Mouse (Mus musculus) kidney, embryonic 14.5 days (tissue): ENCODE measurements around the gene Smg1. TPM values are rescaled to one million over a fixed set of nuclear protein-coding genes. Genes with fewer than 3 reads are reported as not detected.

Experiments
- ATAC-seq: fragments of 200-750 bp; cut with Nextera tagmentation; 2 replicates; pipeline ENCODE4 v1.8.0; 2017; ENCODE audit warnings: moderate number of reproducible peaks, mild to moderate bottlenecking, moderate TSS enrichment, moderate library complexity; ENCODE audit not compliant: low FRiP score, low TSS enrichment
- H3K27ac ChIP-seq: fragments of 300-500 bp; sonication (generic); 2 replicates; pipeline ENCODE4 v1.5.1; 2014; ENCODE audit warnings: low read depth, mild to moderate bottlenecking, low read length, moderate library complexity, mixed read lengths
- H3K27me3 ChIP-seq: fragments of 300-500 bp; sonication (generic); 2 replicates; pipeline ENCODE4 v1.6.1; 2014; ENCODE audit warnings: mild to moderate bottlenecking, low read length; ENCODE audit not compliant: control insufficient read depth, insufficient read depth
- H3K36me3 ChIP-seq: fragments of 300-500 bp; sonication (generic); 2 replicates; pipeline ENCODE4 v1.6.1; 2014; ENCODE audit warnings: low read length, mixed read lengths; ENCODE audit not compliant: control insufficient read depth, insufficient read depth
- H3K4me1 ChIP-seq: fragments of 300-500 bp; sonication (generic); 2 replicates; pipeline ENCODE4 v1.6.1; 2014; ENCODE audit warnings: low read length, mixed read lengths; ENCODE audit not compliant: control insufficient read depth, insufficient read depth
- H3K4me2 ChIP-seq: fragments of 300-500 bp; sonication (generic); replicated peaks from 2 replicates; pipeline ENCODE4 v1.6.1; 2014; ENCODE audit warnings: low read depth, mild to moderate bottlenecking, low read length
- H3K4me3 ChIP-seq: fragments of 300-500 bp; sonication (generic); 2 replicates; pipeline ENCODE4 v1.5.1; 2014; ENCODE audit warnings: mild to moderate bottlenecking, low read length
- H3K9ac ChIP-seq: fragments of 300-500 bp; sonication (generic); 2 replicates; pipeline ENCODE4 v1.6.1; 2014; ENCODE audit warnings: low read depth, mild to moderate bottlenecking, low read length, moderate library complexity
- H3K9me3 ChIP-seq: fragments of 300-500 bp; sonication (generic); 2 replicates; pipeline ENCODE4 v1.6.1; 2016; ENCODE audit warnings: low read length; ENCODE audit not compliant: control insufficient read depth
- WGBS: fragments of 180-500 bp; shearing (Covaris S2); extraction: QIAGEN DNeasy Blood & Tissue Kit; methylation state at CpG from one replicate; pipeline ENCODE4 v1.1.7; 2014; 5-methylcytosine and 5-hydroxymethylcytosine counted together
- polyA plus RNA-seq: library from polyadenylated mRNA; unstranded; fragments of >200 nt; fragmentation: Nextera tagmentation; extraction: Ambion mirVana; gene quantifications from 2 replicates; pipeline ENCODE4 v1.2.1, GENCODE M21; 2014

Smg1 gene
- polyA plus RNA-seq, 1 experiment from 2014 or later, result 35.3 TPM

DNA sequence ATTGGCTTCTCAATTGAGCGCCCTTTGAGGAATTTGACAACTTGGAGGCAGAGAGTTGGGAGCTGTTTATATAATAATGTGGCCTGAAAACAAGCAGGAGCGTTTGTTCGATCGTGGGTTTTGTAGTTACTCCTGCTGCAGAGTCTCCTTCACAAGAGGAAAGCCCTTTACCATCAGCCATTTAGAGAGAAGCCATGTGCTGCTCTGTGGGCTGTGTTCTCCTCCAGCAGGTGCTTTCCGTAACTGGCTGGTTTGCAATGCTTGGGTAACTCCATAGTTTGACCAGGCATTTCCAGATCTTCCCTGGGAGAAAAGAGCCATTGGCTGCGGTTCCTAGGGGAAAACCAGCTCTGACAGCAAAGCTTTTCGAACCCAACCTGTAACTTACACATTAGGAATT is 30.7 kb upstream of the Smg1 start:
- 84% methylated on average over 7 of the region's 7 CpGs for WGBS
- Histone ChIP-seq H3K27ac (no peak overlapping the region), H3K27me3 (no peaks in the 10 kb centered on the region), H3K4me3 (no peak overlapping the region), H3K36me3 (no peaks in the 10 kb centered on the region), H3K9me3 (no peaks in the 10 kb centered on the region), H3K9ac (no peak overlapping the region), H3K4me1 (no peaks in the 10 kb centered on the region), H3K4me2 (no peak overlapping the region)
- ATAC-seq, result no peak

DNA sequence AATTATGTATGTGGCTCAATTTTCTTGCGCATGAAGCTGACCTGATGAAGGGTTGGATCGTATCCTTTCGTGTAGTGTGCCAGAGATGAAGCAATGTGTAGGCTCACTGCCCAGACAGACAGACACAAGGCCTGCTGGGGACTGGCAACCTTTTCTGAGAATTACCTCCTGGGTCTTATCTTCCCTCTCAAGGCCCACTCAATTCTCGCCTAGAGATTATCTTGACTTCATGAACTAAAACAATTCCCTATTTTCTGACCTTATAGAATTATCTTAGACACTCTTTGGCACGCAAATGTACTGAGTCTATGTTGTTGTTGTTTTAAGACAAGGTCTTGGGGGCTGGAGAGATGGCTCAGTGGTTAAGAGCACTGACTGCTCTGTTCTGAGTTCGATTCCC is 22.6 kb upstream of the Smg1 start:
- no peak overlapping the region for H3K4me2 ChIP-seq
- no peak for ATAC-seq

DNA sequence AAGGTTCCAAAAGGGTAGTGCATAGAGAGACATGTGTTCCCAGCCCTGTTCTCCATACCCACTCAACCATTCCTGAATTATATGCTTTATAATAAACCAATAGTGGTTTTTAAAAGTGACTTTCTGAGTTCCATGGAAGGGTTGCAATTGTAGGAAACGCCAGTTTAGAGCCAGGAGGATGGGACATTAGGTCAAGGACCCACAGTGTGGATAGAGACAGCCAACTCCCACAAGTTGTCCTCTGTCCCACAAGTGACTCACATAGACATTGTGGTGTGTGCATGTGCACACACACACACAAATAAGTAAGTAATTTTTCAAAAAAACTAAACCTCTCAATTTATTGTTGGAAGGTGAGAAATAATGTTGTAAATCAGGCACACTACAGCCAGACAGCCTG is 20.1 kb upstream of the Smg1 start:
- no peaks in the 10 kb centered on the region for H3K36me3 ChIP-seq
- 57% methylated on average over 1 of the region's 1 CpGs for WGBS
- ATAC-seq, result no peak

More for the DNA sequence above, 22.6 kb upstream of the Smg1 start:
- Histone ChIP-seq H3K4me1 (no peaks in the 10 kb centered on the region), H3K9me3 (no peaks in the 10 kb centered on the region), H3K9ac (no peak overlapping the region), H3K4me3 (no peak overlapping the region), H3K27me3 (no peaks in the 10 kb centered on the region), H3K27ac (no peak overlapping the region), H3K36me3 (no peaks in the 10 kb centered on the region)
- 94% methylated on average over 6 of the region's 6 CpGs for WGBS

DNA sequence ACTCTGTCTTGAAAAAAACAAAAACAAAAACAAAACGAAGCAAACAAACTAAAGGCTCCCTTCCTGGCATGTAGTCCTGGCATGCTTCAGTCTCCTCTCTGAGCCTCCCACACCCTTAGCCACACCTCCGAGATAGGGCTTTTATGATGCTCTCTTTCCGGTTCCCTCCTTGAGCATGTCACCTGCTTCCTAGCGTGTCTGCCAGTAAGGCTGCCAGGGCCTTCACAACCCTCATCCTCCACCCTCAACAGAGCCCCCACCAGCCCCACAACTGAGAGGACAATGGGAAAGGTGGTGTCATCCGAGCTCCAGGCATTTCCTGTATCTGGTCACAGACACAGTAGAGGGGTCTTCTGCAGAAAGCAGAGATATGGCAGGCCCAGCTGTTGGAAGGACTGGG is 18.9 kb upstream of the Smg1 start:
- Histone ChIP-seq H3K4me2 (no peak overlapping the region), H3K4me3 (no peak overlapping the region), H3K36me3 (no peaks in the 10 kb centered on the region), H3K9me3 (no peaks in the 10 kb centered on the region), H3K9ac (no peak overlapping the region), H3K27me3 (no peaks in the 10 kb centered on the region), H3K27ac (no peak overlapping the region), H3K4me1 (no peaks in the 10 kb centered on the region)
- WGBS, result 42% methylated on average over 5 of the region's 5 CpGs
- no peak for ATAC-seq

More for the DNA sequence above, 20.1 kb upstream of the Smg1 start:
- no peaks in the 10 kb centered on the region for H3K27me3 ChIP-seq
- H3K27ac ChIP-seq, result no peak overlapping the region
- no peak overlapping the region for H3K9ac ChIP-seq
- no peaks in the 10 kb centered on the region for H3K9me3 ChIP-seq
- no peak overlapping the region for H3K4me3 ChIP-seq
- no peak overlapping the region for H3K4me2 ChIP-seq
- no peaks in the 10 kb centered on the region for H3K4me1 ChIP-seq

DNA sequence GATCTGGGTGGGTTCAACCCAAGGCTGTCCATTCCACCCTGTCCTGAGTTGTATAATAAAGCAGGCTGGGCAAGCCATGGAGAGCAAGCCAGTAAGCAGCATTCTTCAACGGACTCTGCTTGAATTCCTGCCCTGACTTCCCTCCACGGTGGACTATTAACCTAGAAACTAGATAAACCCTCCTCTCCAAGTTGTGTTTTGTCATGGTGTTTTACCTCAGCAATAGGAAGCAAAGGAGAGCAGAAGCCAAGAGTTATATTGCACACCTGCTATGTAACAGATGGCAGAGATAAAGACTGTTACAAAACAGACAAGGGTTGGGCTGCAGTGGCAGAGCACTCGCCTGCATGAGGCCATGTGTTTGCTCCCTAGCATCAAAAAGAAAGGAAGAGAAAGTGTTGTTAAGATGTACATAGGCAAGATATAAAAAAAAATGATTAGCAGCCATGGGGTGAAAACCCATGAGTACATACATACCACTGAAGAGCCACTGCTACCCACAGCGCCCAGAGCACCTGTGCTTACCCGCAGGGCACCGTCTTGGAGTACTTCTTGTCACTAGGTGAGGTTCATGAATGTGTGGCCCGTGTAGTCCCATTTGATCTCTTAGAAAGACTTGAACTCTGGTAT is 16.3 kb upstream of the Smg1 start:
- no peaks in the 10 kb centered on the region for H3K9me3 ChIP-seq
- no peak overlapping the region for H3K27ac ChIP-seq
- 88% methylated on average over 7 of the region's 7 CpGs for WGBS
- H3K4me3 ChIP-seq, result no peak overlapping the region
- no peak overlapping the region for H3K9ac ChIP-seq
- no peaks in the 10 kb centered on the region for H3K36me3 ChIP-seq
- H3K4me1 ChIP-seq, result no peaks in the 10 kb centered on the region
- H3K27me3 ChIP-seq, result no peaks in the 10 kb centered on the region
- H3K4me2 ChIP-seq, result no peak overlapping the region
- ATAC-seq, result no peak

DNA sequence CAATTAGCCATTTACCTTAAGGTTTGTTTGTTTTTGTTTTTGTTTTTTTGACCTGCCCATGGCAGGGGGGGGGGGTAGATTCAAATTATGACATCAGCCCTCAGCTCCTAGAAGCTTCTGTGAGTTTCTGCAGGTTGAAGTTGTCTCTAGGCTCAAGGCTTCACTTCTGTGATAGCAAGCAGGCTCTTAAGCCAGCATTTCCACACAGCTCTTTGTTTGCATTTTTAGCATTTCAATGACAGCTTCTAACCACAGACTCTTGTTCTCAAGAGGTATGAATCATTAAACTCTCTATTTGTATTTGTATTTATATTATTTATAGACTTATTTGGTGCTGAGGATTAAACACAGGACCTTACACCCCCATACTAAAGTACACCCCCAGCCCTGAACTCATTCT is 15.0 kb upstream of the Smg1 start:
- Histone ChIP-seq H3K9me3 (no peaks in the 10 kb centered on the region), H3K4me2 (no peak overlapping the region), H3K27ac (no peak overlapping the region), H3K27me3 (no peaks in the 10 kb centered on the region), H3K4me1 (no peaks in the 10 kb centered on the region), H3K36me3 (no peaks in the 10 kb centered on the region), H3K4me3 (no peak overlapping the region), H3K9ac (no peak overlapping the region)
- ATAC-seq, result no peak

DNA sequence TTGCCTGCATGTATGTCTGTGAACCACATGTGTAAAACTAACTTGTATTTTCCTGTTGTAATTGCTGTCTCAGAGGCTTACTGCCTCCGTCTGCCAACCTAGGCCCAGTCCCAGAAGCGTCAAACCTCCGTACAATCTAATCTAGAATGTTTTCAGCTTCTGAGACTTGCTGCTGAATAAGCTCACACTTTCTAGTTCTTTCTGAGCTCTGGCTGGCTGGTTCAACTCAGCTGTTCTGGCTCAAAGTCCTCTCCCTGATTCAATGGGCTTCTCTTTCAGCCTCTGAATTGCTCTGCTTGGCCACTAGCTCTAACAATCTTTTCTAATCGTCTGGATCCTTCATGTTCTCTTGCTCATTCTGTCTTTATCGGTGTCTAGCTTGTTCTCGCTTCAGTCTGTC is 13.3 kb upstream of the Smg1 start:
- H3K9ac ChIP-seq, result no peak overlapping the region
- no peak overlapping the region for H3K27ac ChIP-seq
- no peak for ATAC-seq
- no peak overlapping the region for H3K4me3 ChIP-seq
- no peak overlapping the region for H3K4me2 ChIP-seq
- H3K9me3 ChIP-seq, result no peaks in the 10 kb centered on the region
- H3K36me3 ChIP-seq, result no peaks in the 10 kb centered on the region
- WGBS, result 91% methylated on average over 6 of the region's 6 CpGs
- 0 out of 2 replicates have a peak, but pooled peaks cover 4% of the 10 kb centered on the region for H3K4me1 ChIP-seq
- no peaks in the 10 kb centered on the region for H3K27me3 ChIP-seq

DNA sequence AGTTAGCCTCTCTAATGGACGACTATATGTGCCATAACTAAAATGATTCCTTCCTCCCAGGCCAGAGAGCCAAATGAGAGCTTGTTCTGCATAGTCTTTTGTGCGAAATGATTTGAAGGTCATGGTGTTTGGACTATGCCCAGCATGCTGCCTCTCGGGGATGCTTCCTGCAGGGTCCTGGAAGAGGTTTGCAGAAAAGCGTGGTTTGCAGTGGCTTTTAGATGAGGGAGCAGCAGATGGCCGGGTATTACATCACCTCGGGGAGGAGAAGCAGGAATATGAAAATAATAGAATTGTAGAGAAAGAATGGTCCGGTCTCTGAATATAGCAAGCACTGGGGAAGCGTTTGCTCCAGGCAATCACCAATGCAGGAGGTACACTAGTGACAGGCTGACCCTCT is 11.0 kb upstream of the Smg1 start:
- H3K4me3 ChIP-seq, result no peak overlapping the region
- H3K27me3 ChIP-seq, result no peaks in the 10 kb centered on the region
- H3K9ac ChIP-seq, result no peak overlapping the region
- H3K36me3 ChIP-seq, result no peaks in the 10 kb centered on the region
- H3K27ac ChIP-seq, result no peak overlapping the region
- H3K9me3 ChIP-seq, result no peaks in the 10 kb centered on the region
- 0 out of 2 replicates have a peak, but pooled peaks cover 4% of the 10 kb centered on the region for H3K4me1 ChIP-seq
- no peak for ATAC-seq
- WGBS, result 80% methylated on average over 8 of the region's 8 CpGs
- H3K4me2 ChIP-seq, result no peak overlapping the region

DNA sequence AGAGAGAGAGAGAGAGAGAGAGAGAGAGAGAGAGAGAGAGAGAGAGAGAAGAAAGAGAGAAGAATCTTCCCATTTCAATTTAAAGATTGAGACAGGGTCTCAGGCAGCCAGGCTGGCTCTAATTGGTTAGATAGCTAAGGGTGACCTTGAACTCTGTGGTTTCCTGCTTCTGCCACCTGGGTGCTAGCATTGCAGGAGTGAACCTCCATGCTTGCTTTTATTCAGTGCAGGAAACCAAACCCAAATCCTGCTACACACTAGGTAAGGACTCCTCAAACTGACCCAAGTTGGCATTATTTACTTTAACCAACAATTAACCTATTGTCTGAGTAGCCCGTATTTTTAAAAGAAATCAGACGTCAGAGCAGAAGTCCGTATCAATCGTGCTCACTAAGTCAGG is 10.5 kb upstream of the Smg1 start:
- 60% methylated on average over 4 of the region's 4 CpGs for WGBS
- Histone ChIP-seq H3K36me3 (no peaks in the 10 kb centered on the region), H3K27ac (no peak overlapping the region), H3K4me1 (0 out of 2 replicates have a peak, but pooled peaks cover 4% of the 10 kb centered on the region), H3K4me3 (no peak overlapping the region), H3K9ac (no peak overlapping the region), H3K4me2 (no peak overlapping the region), H3K27me3 (no peaks in the 10 kb centered on the region), H3K9me3 (no peaks in the 10 kb centered on the region)
- ATAC-seq, result no peak
